Mouse (Mus musculus) left cerebral cortex, postnatal 10 days (tissue): Measurements from ENCODE around the gene Cdc42bpa. TPM values are rescaled to one million over a fixed set of nuclear protein-coding genes. Genes with fewer than 3 reads are reported as not detected.
"Not testable (repeated sequence)": the region's sequence is repeated elsewhere in the genome, so short reads cannot be mapped to it uniquely, and the experiment has no call there.

Experiments
- DNase-seq, 2 experiments: peaks; one replicate each; pipeline ENCODE4 v3.0.0; 2021 to 2022; ENCODE audit warnings: low spot score in 2 of 2, mixed read lengths in 1 of 2; ENCODE audit errors: extremely low spot score in 1 of 2
- intact Hi-C: fragments of 180-260 bp; cut with DNase I; formaldehyde crosslinking; loops from one replicate; pipeline ENCODE4 v1.15.1; 2025
- total RNA-seq, 2 experiments: library from RNA; stranded (reverse); gene quantifications; 2 replicates each; pipeline ENCODE4 v1.2.3; 2021

The Cdc42bpa gene
- total RNA-seq, 2 experiments from 2014 or later, result 218 to 229 TPM

DNA sequence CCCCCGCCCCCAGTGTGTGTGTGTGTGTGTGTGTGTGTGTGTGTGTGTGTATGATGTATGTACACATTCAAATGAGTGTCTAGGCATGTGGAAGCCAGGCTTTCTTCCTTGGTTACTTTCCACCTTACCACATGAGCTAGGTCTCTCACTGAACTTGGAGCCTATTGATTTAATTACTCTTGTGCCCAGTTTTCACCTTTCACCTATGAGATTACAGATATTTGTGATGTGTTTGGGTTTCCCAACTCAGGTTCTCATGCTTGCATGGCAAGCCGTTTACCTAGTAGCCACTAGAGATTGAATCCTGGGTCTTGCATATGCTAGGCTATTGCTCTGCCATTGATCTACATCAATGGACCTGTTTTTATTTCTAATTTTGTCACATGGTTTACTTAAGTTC lies 57.9 kb downstream of the Cdc42bpa start:
- no peak for DNase-seq
- intact Hi-C loops, result no loop called here

DNA sequence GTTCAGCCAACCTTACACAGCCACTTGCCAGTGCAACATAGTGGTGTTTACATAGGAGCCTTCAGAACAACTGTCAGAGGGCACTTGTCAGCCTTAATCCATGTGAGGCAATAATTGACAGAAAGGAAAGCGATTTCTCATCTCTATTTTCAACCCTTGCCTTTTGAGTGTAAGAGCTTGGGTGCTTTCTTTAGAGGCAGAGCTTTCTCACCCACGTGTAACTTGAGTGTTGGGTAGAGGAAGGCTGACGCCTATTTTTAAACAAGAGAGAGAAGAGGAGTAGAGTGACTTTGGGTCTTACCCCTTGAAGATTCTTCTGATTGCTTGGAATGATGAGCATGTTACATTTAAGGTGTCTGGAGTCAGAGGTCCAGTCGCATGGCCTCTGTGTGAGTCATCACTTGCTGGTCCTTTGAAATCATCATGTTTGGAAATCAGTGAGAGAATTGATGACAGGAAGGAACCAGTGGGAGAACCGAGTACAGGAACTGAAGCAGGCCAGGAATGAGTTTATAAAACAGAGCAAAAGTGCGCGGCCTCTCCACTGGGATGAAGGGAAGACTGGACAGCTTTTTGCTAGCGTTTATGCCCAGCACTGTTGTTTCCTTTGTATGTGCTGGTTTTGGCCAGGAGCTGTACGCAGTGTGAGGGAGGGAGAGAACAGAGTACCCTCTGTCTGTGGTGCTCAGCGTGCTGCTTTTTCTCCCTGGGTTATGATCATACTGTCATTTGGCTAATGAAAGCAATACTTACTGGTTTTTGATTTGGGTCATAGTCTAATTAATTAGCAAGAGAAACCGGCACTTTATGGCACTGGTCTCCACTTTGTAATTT lies 61.4 kb downstream of the Cdc42bpa start:
- intact Hi-C loops, result no loop called here
- DNase-seq, result no peak

GRCm38 (mm10) chr1:180023512-180023911 lies 63.2 kb downstream of the Cdc42bpa start:
- intact Hi-C loops, result no loop called here
- DNase-seq, result no peak

- DNase-seq, result not testable (repeated sequence)
- intact Hi-C loops, result loop anchor here (10.0 kb wide), 1 partner anchor 65 kb away; the partner anchor contains the start of gene Cdc42bpa
These were observed 69.6 kb downstream of the Cdc42bpa start for GRCm38 (mm10) chr1:180029863-180030262.

GRCm38 (mm10) chr1:180030631-180031365 lies 70.5 kb downstream of the Cdc42bpa start:
- intact Hi-C loops, result loop anchor here (10.0 kb wide), 1 partner anchor 66 kb away; the partner anchor contains the start of gene Cdc42bpa
- no peak for DNase-seq

- DNase-seq, result no peak
- intact Hi-C loops, result loop anchor here (10.0 kb wide), 1 partner anchor 67 kb away; the partner anchor contains the start of gene Cdc42bpa
These were observed 71.7 kb downstream of the Cdc42bpa start for GRCm38 (mm10) chr1:180031705-180032548.

DNA sequence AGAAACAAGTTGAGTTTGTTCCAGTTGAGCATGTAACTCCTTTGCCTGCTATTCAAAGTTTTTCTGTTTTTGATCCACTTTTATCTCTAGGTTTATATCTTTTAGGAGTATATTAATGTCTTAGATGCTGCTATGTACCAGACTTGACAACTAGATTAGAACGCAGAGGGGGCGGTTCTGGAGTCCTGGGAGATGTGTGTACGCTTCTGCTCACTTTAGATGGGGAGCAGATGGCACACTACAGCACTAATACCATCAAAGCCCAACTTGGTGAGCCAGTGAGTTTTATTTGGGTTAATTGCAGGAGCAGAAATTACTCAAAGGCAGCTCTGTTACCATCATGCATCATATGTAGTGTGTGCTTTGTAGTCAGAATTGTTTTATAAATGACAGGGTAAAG lies 77.2 kb downstream of the Cdc42bpa start:
- intact Hi-C loops, result loop anchor here (10.0 kb wide), 1 partner anchor 73 kb away; the partner anchor contains the start of gene Cdc42bpa
- peak in 1 of 2 experiments; percentile 42 for DNase-seq

GRCm38 (mm10) chr1:180044160-180044559 lies 83.9 kb downstream of the Cdc42bpa start:
- intact Hi-C loops, result no loop called here
- DNase-seq, result no peak

- no peak for DNase-seq
- intact Hi-C loops, result no loop called here
These were observed 84.9 kb downstream of the Cdc42bpa start for GRCm38 (mm10) chr1:180045172-180045571.

DNA sequence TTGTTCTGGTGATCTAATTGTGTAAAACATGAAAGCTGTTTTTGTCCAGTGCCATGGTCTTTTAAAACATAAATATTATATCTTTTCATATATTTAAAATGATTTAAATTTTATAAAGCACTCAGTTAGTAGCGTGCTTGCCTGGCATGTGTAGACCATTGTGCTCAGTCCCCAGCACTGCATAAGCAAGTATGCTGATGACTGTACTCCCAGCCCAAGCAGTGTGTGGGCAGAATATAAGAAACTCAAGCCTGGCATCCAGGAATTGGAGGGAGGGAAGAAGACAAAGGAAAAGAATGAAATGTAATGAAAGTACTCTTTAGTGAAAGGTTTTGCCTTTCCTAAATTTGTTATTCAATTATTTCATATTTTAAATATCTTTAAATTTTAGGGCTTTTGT lies 128.9 kb downstream of the Cdc42bpa start:
- DNase-seq, result no peak
- intact Hi-C loops, result no loop called here

DNA sequence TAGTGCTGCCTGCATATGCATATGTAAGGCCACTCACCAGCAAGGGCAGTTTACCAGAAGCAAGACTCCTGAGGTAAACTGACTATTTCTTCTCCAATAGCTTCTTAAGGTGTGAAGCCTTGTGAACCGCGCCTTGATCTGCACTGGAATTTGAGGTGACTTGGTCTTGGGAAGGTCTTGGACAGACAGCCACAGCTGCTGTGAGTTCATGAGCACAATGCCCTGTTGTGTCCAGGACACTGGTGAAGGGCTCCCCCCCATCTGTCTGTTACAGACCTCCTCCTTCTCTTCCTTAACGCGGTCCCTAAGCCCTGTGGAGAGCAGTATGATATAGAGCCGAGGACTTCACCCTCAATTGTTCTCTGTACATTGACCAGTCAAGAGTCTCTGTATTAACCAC lies 138.2 kb downstream of the Cdc42bpa start:
- intact Hi-C loops, result no loop called here
- DNase-seq, result no peak

GRCm38 (mm10) chr1:180104567-180104966 lies 144.3 kb downstream of the Cdc42bpa start:
- intact Hi-C loops, result no loop called here
- no peak for DNase-seq

GRCm38 (mm10) chr1:180109050-180109449 lies 148.8 kb downstream of the Cdc42bpa start:
- DNase-seq, result no peak
- intact Hi-C loops, result no loop called here

- intact Hi-C loops, result loop anchor here (10.0 kb wide), 1 partner anchor 262 kb away; no protein-coding TSS in a partner anchor
- no peak for DNase-seq
These were observed 156.3 kb downstream of the Cdc42bpa start for GRCm38 (mm10) chr1:180116525-180116924.

- no peak for DNase-seq
- intact Hi-C loops, result loop anchor here (10.0 kb wide), 1 partner anchor 263 kb away; no protein-coding TSS in a partner anchor
These were observed 158.0 kb downstream of the Cdc42bpa start for GRCm38 (mm10) chr1:180118233-180118632.

DNA sequence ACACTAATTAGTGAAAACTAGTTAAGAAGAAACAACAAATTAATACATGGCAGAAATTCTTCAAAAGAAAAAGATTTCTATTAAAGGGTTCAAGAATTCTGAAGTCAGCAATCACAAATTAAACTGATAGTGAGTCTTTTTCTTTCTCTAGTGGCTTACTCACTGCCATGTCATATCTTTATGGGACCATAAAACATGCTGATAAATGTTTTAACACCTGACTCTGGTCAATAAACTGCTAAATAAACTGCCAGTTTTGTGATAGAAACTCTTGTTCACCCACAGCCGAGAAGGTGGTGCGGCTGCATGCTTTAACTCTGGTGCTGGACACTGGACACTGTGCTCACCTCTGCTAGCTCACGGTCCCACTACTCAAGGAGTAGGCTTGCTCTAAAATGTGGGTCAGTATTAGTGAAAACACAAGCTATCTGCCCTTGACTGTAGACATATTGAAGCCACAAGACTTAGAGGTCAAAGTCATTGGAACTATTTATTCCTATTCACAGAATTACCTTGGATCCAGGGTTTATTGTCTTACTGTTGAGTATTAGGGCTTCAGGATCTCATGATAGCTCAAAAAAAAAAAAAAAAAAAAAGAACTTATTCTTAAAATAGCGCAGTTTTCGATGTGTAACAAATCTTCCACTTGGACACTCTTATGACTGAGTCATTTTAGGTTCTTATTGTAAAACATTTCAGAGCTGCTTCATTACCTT lies 168.0 kb downstream of the Cdc42bpa start:
- intact Hi-C loops, result no loop called here

DNA sequence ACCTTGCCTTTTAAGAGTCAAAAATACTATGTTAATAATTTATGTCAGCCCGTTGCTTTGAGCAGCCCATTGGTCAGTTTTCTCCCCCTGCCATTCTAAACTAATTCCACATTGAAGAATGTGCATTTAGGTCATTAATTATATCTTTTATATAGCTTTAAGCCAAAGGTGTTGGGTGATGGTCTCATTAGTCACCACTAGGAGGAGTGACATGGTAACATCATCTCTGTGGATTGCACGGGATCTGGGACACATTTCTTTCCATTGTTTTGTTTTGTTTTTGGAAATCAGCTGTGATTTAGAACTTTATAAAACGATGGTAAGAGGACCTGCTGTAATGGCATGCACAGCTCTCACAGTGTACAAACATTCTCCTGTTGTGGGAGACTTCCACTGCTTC lies 171.1 kb downstream of the Cdc42bpa start:
- no peak for DNase-seq
- intact Hi-C loops, result no loop called here

More for the DNA sequence above, 168.0 kb downstream of the Cdc42bpa start:
- no peak for DNase-seq

DNA sequence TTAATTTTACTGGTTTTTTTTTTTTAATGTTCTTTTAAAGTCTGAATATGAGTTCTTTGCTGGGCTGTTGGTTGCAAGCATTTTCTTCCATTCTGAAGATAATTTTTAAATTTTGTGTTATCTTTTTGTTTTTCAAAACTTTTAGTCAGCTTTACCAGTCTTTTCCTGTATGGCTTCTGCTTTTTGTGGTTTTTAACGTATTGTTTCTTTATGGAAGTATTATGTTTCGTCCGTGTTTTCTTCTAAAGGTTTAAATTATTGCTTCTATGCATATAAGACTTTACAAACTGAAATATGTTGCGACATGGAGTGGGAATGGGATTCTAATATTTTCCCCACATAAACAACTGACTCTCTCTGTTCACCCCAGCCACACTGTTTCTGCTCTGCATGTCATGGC lies 171.9 kb downstream of the Cdc42bpa start:
- DNase-seq, result no peak
- intact Hi-C loops, result no loop called here
